Mouse (Mus musculus) embryonic fibroblast, embryonic 13.5 days (primary cell): Measurements from ENCODE around the gene Fam136a.

Source experiments
- CTCF ChIP-seq: IDR thresholded peaks from 2 replicates; pipeline ENCODE4 v1.5.1; 2011; ENCODE audit warnings: mild to moderate bottlenecking, control low read depth, low read length, moderate library complexity, borderline replicate concordance; ENCODE audit not compliant: insufficient read depth
- POLR2A ChIP-seq: IDR thresholded peaks from 2 replicates; pipeline ENCODE4 v1.6.1; 2011; ENCODE audit warnings: low read depth, mild to moderate bottlenecking, control low read depth, low read length, moderate library complexity

DNA sequence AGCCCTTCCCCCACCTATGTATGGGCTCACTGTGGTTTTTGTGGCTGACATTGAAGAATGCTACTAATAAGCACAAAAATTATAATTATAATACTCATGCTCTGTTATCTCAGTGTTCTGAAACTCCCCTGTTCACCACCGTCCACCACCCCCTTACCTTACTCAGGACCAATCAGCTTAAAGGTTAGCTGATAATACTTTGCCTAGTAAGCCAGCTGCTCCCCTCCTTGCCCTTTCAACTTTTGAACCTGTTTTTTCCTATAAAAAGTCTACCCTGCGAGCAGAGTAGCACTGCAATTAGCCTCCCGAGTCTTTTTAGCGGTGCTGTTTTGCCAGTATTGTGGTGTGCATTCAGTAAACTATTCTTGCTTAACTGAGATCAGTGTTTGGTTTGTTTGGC lies 19.2 kb downstream of the Fam136a start:
- TF ChIP-seq CTCF (no peak), POLR2A (no peak)
